Mouse (Mus musculus) myocyte (in vitro differentiated cells): ENCODE measurements at regions not wholly inside any gene's neighbourhood (a gene's known extent, or its start where the extent isn't known, plus 50 kb on each side); places are given as distances from the start of the nearest gene placed in this dataset.

ENCODE experiments used
- H3K27me3 ChIP-seq: one replicate; pipeline ENCODE4 v1.6.1; 2011; ENCODE audit not compliant: control insufficient read depth, insufficient read depth, insufficient read length
- H3K36me3 ChIP-seq: one replicate; pipeline ENCODE4 v1.6.1; 2011; ENCODE audit not compliant: control insufficient read depth, insufficient read depth
- H3K4me2 ChIP-seq: one replicate; pipeline ENCODE4 v1.6.1; 2011; ENCODE audit warnings: low read depth, control low read depth
- H3K4me3 ChIP-seq: one replicate; pipeline ENCODE4 v1.5.1; 2011; ENCODE audit warnings: mild to moderate bottlenecking, control low read depth, moderate library complexity
- H3K79me2 ChIP-seq: one replicate; pipeline ENCODE4 v1.6.1; 2011; ENCODE audit not compliant: control insufficient read depth, insufficient read depth
- H3ac ChIP-seq: one replicate; pipeline ENCODE4 v1.6.1; 2011; ENCODE audit not compliant: control insufficient read depth, insufficient read length
- CEBPB ChIP-seq: IDR thresholded peaks from 2 replicates; pipeline ENCODE4 v1.6.1; 2011; ENCODE audit warnings: mild to moderate bottlenecking, moderate library complexity; ENCODE audit not compliant: poor library complexity, insufficient read depth, severe bottlenecking
- E2F4 ChIP-seq: IDR thresholded peaks from one replicate; pipeline ENCODE4 v1.6.1; 2011; ENCODE audit warnings: mild to moderate bottlenecking, control low read depth, moderate library complexity; ENCODE audit not compliant: insufficient read depth
- MAX ChIP-seq: IDR thresholded peaks from one replicate; pipeline ENCODE4 v1.6.1; 2011; ENCODE audit warnings: low read depth, mild to moderate bottlenecking, control low read depth
- MYOD1 ChIP-seq, 3 experiments: IDR thresholded peaks; one replicate each; pipeline ENCODE4 v1.6.1; 2011; ENCODE audit warnings: control low read depth in 2 of 3, low read depth in 2 of 3, mild to moderate bottlenecking in 2 of 3, moderate library complexity in 1 of 3; ENCODE audit not compliant: insufficient read length in 2 of 3, control insufficient read depth in 1 of 3
- MYOG ChIP-seq, 3 experiments: IDR thresholded peaks; one replicate each; pipeline ENCODE4 v1.6.1; 2011; ENCODE audit warnings: control low read depth in 2 of 3, low read depth in 2 of 3, mild to moderate bottlenecking in 2 of 3; ENCODE audit not compliant: insufficient read length in 2 of 3, control insufficient read depth in 1 of 3, insufficient read depth in 1 of 3
- POLR2A ChIP-seq: IDR thresholded peaks from one replicate; pipeline ENCODE4 v1.6.1; 2011; ENCODE audit warnings: low read depth, mild to moderate bottlenecking, control low read depth, moderate library complexity; ENCODE audit not compliant: insufficient read length
- POLR2AphosphoS2 ChIP-seq: IDR thresholded peaks from one replicate; pipeline ENCODE4 v1.6.1; 2011; ENCODE audit warnings: low read depth, control low read depth; ENCODE audit not compliant: insufficient read length
- REST ChIP-seq: IDR thresholded peaks from one replicate; pipeline ENCODE4 v1.6.1; 2011; ENCODE audit warnings: mild to moderate bottlenecking, control low read depth, moderate library complexity; ENCODE audit not compliant: insufficient read depth, insufficient read length
- SRF ChIP-seq: IDR thresholded peaks from one replicate; pipeline ENCODE4 v1.6.1; 2011; ENCODE audit warnings: low read depth; ENCODE audit not compliant: control insufficient read depth, insufficient read length
- TCF12 ChIP-seq: IDR thresholded peaks from one replicate; pipeline ENCODE4 v1.6.1; 2011; ENCODE audit warnings: mild to moderate bottlenecking, control low read depth; ENCODE audit not compliant: poor library complexity, insufficient read depth, severe bottlenecking
- TCF3 ChIP-seq: IDR thresholded peaks from one replicate; pipeline ENCODE4 v1.6.1; 2011; ENCODE audit warnings: low read depth, control low read depth; ENCODE audit not compliant: insufficient read length
- USF1 ChIP-seq: IDR thresholded peaks from one replicate; pipeline ENCODE4 v1.6.1; 2011; ENCODE audit warnings: low read depth, mild to moderate bottlenecking, control low read depth, moderate library complexity

- no peak overlapping the region for H3ac ChIP-seq
- no peak overlapping the region for H3K4me2 ChIP-seq
- H3K36me3 ChIP-seq = no peaks in the 10 kb centered on the region
- no peak overlapping the region for H3K4me3 ChIP-seq
- no peaks in the 10 kb centered on the region for H3K79me2 ChIP-seq
- no peak for TF ChIP-seq REST
- no peak for TF ChIP-seq POLR2A
- TF ChIP-seq USF1 = no peak
- no peak for TF ChIP-seq MYOD1 (IDR thresholded peaks at IDR 0.05; ENCODE audit: control insufficient read depth in 1 of 3, insufficient read length in 2 of 3, low read depth in 2 of 3)
- TF ChIP-seq POLR2AphosphoS2 = no peak
- H3K27me3 ChIP-seq = no peaks in the 10 kb centered on the region
Observed at GRCm38 (mm10) chr4:82193905-82194304, 511.6 kb downstream of the Nfib start.

GRCm38 (mm10) chr4:82186892-82187291 is 518.7 kb downstream of the Nfib start:
- Histone ChIP-seq H3K79me2 (no peaks in the 10 kb centered on the region), H3K27me3 (no peaks in the 10 kb centered on the region), H3K4me2 (no peak overlapping the region), H3ac (no peak overlapping the region), H3K36me3 (no peaks in the 10 kb centered on the region), H3K4me3 (no peak overlapping the region)
- TF ChIP-seq TCF12 (no peak), USF1 (no peak), POLR2A (no peak), MYOG (IDR thresholded peaks at IDR 0.05; ENCODE audit: control insufficient read depth in 1 of 3, insufficient read depth in 1 of 3, insufficient read length in 2 of 3, low read depth in 2 of 3) (no peak), SRF (no peak), POLR2AphosphoS2 (no peak)

GRCm38 (mm10) chr4:82183974-82184373 is 521.6 kb downstream of the Nfib start:
- Histone ChIP-seq H3ac (no peak overlapping the region), H3K4me2 (no peak overlapping the region), H3K79me2 (no peaks in the 10 kb centered on the region), H3K36me3 (no peaks in the 10 kb centered on the region), H3K27me3 (no peaks in the 10 kb centered on the region), H3K4me3 (no peak overlapping the region)
- TF ChIP-seq USF1 (no peak), E2F4 (no peak), MYOG (IDR thresholded peaks at IDR 0.05; ENCODE audit: control insufficient read depth in 1 of 3, insufficient read depth in 1 of 3, insufficient read length in 2 of 3, low read depth in 2 of 3) (no peak), POLR2A (no peak), MYOD1 (IDR thresholded peaks at IDR 0.05; ENCODE audit: control insufficient read depth in 1 of 3, insufficient read length in 2 of 3, low read depth in 2 of 3) (no peak), MAX (no peak), CEBPB (no peak), SRF (no peak), REST (no peak), TCF3 (no peak), TCF12 (no peak), POLR2AphosphoS2 (no peak)

- no peak overlapping the region for H3ac ChIP-seq
- H3K4me2 ChIP-seq = no peak overlapping the region
- no peaks in the 10 kb centered on the region for H3K27me3 ChIP-seq
- H3K4me3 ChIP-seq = no peak overlapping the region
- no peak for TF ChIP-seq CEBPB
- TF ChIP-seq SRF = no peak
- no peak for TF ChIP-seq POLR2AphosphoS2
- no peak for TF ChIP-seq MYOD1 (IDR thresholded peaks at IDR 0.05; ENCODE audit: control insufficient read depth in 1 of 3, insufficient read length in 2 of 3, low read depth in 2 of 3)
- no peak for TF ChIP-seq MAX
- TF ChIP-seq E2F4 = no peak
- TF ChIP-seq POLR2A = no peak
- no peak for TF ChIP-seq USF1
- TF ChIP-seq MYOG (IDR thresholded peaks at IDR 0.05; ENCODE audit: control insufficient read depth in 1 of 3, insufficient read depth in 1 of 3, insufficient read length in 2 of 3, low read depth in 2 of 3) = no peak
- no peak for TF ChIP-seq TCF3
- no peaks in the 10 kb centered on the region for H3K79me2 ChIP-seq
- H3K36me3 ChIP-seq = no peaks in the 10 kb centered on the region
Observed at GRCm38 (mm10) chr4:82178112-82178511, 527.4 kb downstream of the Nfib start.

- no peak overlapping the region for H3ac ChIP-seq
- H3K4me2 ChIP-seq = no peak overlapping the region
- no peak overlapping the region for H3K4me3 ChIP-seq
- H3K36me3 ChIP-seq = no peaks in the 10 kb centered on the region
- TF ChIP-seq POLR2AphosphoS2 = no peak
- no peak for TF ChIP-seq SRF
- TF ChIP-seq POLR2A = no peak
- no peak for TF ChIP-seq CEBPB
- no peak for TF ChIP-seq TCF12
- no peak for TF ChIP-seq TCF3
- TF ChIP-seq MYOD1 (IDR thresholded peaks at IDR 0.05; ENCODE audit: control insufficient read depth in 1 of 3, insufficient read length in 2 of 3, low read depth in 2 of 3) = no peak
- TF ChIP-seq USF1 = no peak
- TF ChIP-seq MYOG (IDR thresholded peaks at IDR 0.05; ENCODE audit: control insufficient read depth in 1 of 3, insufficient read depth in 1 of 3, insufficient read length in 2 of 3, low read depth in 2 of 3) = no peak
- no peak for TF ChIP-seq REST
- no peak for TF ChIP-seq MAX
- TF ChIP-seq E2F4 = no peak
- H3K79me2 ChIP-seq = no peaks in the 10 kb centered on the region
- H3K27me3 ChIP-seq = no peaks in the 10 kb centered on the region
Observed at GRCm38 (mm10) chr4:82176723-82177122, 528.8 kb downstream of the Nfib start.
